In the genomic region with DNA sequence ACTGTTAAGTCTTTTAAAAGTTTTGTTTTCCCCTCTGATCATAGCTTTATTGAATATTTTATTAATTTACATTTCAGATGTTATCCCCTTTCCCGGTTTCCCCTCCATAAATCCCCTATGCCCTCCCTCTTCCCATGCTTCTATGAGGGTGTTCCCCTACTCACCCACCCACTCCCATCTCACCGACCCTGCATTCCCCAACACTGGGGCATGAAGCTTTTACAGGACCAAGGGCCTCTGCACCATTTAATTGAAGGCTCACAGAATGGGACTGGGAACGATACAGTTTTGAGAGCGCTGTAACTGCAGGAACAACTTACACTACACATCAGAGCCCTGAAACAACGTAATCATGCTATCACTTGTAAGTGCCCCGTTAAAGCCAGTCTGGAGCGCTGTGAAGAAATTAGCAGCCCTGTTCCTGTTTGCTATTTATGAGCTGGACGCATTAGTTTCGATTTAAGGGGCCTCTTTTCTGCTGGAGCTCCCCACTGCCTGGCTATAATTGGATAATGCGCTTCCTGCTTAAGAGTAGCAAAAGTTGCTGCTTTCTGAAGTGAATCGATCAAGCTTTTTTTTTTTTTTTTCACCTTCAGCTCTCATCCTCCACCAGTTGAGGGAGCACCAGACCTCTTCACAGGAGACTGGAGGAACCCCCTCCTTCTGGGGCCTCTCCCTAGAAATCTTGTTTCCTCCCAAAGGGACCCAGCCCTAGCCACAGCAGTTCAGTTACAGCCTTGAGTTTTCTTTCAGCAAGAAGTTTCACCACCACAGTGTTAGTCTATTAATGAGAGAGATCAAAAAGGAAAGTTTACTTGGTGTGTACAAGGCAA, we compare ENCODE assay signal across 7 mouse cellular contexts.
A peak's percentile ranks its signal among the peaks of the same experiment; 100 is the strongest.
DNase-seq lines count a peak whose midpoint lies in the region; ATAC-seq lines count a peak whose summit lies in the region.

No protein-coding gene starts in this region.

- no peaks in the 10 kb centered on the region for H3K36me3 ChIP-seq in liver, embryonic 11.5 days (ENCODE audit: control insufficient read depth, insufficient read depth, low read length)
- H3K36me3 ChIP-seq in midbrain, embryonic 10.5 days = no peaks in the 10 kb centered on the region

- peak overlapping the region; percentile 33; the same call in 1 of the 2 replicates for H3K4me2 ChIP-seq in liver, embryonic 11.5 days

- no peak overlapping the region for H3K27ac ChIP-seq in liver, embryonic 11.5 days (ENCODE audit: low read depth, low read length)
- 0 out of 2 replicates have a peak overlapping the region, but pooled peaks have one; percentile 9 for H3K27ac ChIP-seq in midbrain, embryonic 10.5 days (replicated peaks)

- no peaks in the 10 kb centered on the region for H3K4me1 ChIP-seq in liver, embryonic 11.5 days (replicated peaks; ENCODE audit: control insufficient read depth, insufficient read depth, low read length)
- peaks cover 23% of the 10 kb centered on the region for H3K4me1 ChIP-seq in midbrain, embryonic 10.5 days

- intact Hi-C loops in heart, postnatal 10 days (cut with DNase I) = no loop called here

- no peak overlapping the region for H3K9ac ChIP-seq in liver, embryonic 11.5 days (ENCODE audit: low read depth, low read length)

- H3K27me3 ChIP-seq in liver, embryonic 11.5 days (replicated peaks; ENCODE audit: control insufficient read depth, insufficient read depth, low read length) = no peaks in the 10 kb centered on the region
- no peaks in the 10 kb centered on the region; the same call in 1 of the 2 replicates for H3K27me3 ChIP-seq in midbrain, embryonic 10.5 days (ENCODE audit: low read depth, poor library complexity, severe bottlenecking)

- 24% methylated on average over 11 of the region's 11 CpGs for WGBS in liver, embryonic 11.5 days
- 16% methylated on average over 11 of the region's 11 CpGs for WGBS in midbrain, embryonic 10.5 days

- H3K4me3 ChIP-seq in liver, embryonic 11.5 days (ENCODE audit: low read depth, low read length) = no peak overlapping the region
- peak overlapping the region; percentile 43 for H3K4me3 ChIP-seq in midbrain, embryonic 10.5 days

- DNase-seq in liver, embryonic 11.5 days (ENCODE audit: low spot score) = no peak
- DNase-seq in liver = no peak
- DNase-seq in embryo, embryonic 11 days = peak; percentile 58
- DNase-seq in heart, postnatal 10 days = peak; percentile 6 to 12
- DNase-seq in midbrain, embryonic 10.5 days (ENCODE audit: low spot score) = peak; percentile 26
- DNase-seq in thymus, postnatal 25 days = no peak

- ATAC-seq in liver, embryonic 11.5 days (replicated peaks; ENCODE audit: low FRiP score) = no peak
- ATAC-seq in CD4-positive, CD25-positive, alpha-beta regulatory T cell, adult 4 months = no peak

- no peaks in the 10 kb centered on the region for H3K9me3 ChIP-seq in liver, embryonic 11.5 days (ENCODE audit: control insufficient read depth, low read length)
- no peaks in the 10 kb centered on the region for H3K9me3 ChIP-seq in midbrain, embryonic 10.5 days (replicated peaks)

Comparison
In these comparisons a context has a peak if more than half of its experiments do, and no peak if none do; other contexts are left out.
1. DNase-seq: peak in embryo, embryonic 11 days (single experiment), heart, postnatal 10 days (2 of 2) and midbrain, embryonic 10.5 days (single experiment); none in liver, embryonic 11.5 days (single experiment), liver (single experiment) and thymus, postnatal 25 days (single experiment).